Mouse (Mus musculus) forebrain, embryonic 13.5 days (tissue): ENCODE measurements around the gene Csnk1e. TPM values are rescaled to one million over a fixed set of nuclear protein-coding genes. Genes with fewer than 3 reads are reported as not detected.
A peak's percentile ranks its signal among the peaks of the same experiment; 100 is the strongest.

Source experiments
- ATAC-seq: fragments of 200-750 bp; cut with Nextera tagmentation; 2 replicates; pipeline ENCODE4 v1.8.0; 2017
- H3K27ac ChIP-seq: fragments of 300-500 bp; sonication (generic); 2 replicates; pipeline ENCODE4 v1.5.1; 2015; ENCODE audit warnings: inconsistent platforms, mild to moderate bottlenecking, moderate library complexity
- H3K27me3 ChIP-seq: fragments of 300-500 bp; sonication (generic); 2 replicates; pipeline ENCODE4 v1.6.1; 2015; ENCODE audit warnings: mild to moderate bottlenecking, inconsistent platforms
- H3K36me3 ChIP-seq: fragments of 300-500 bp; sonication (generic); 2 replicates; pipeline ENCODE4 v1.6.1; 2015; ENCODE audit warnings: mild to moderate bottlenecking, inconsistent platforms; ENCODE audit not compliant: poor library complexity, severe bottlenecking
- H3K4me1 ChIP-seq: fragments of 300-500 bp; sonication (generic); 2 replicates; pipeline ENCODE4 v1.6.1; 2015; ENCODE audit warnings: inconsistent platforms
- H3K4me2 ChIP-seq: fragments of 300-500 bp; sonication (generic); 2 replicates; pipeline ENCODE4 v1.6.1; 2015; ENCODE audit warnings: inconsistent platforms, mild to moderate bottlenecking, moderate library complexity
- H3K4me3 ChIP-seq: fragments of 300-500 bp; sonication (generic); 2 replicates; pipeline ENCODE4 v1.5.1; 2015; ENCODE audit warnings: mild to moderate bottlenecking, inconsistent platforms
- H3K9ac ChIP-seq: fragments of 300-500 bp; sonication (generic); 2 replicates; pipeline ENCODE4 v1.6.1; 2015; ENCODE audit warnings: mild to moderate bottlenecking, inconsistent platforms
- H3K9me3 ChIP-seq: fragments of 300-500 bp; sonication (generic); replicated peaks from 2 replicates; pipeline ENCODE4 v1.6.1; 2016; ENCODE audit warnings: inconsistent platforms
- WGBS: fragments of 180-500 bp; shearing (Covaris S2); methylation state at CpG from one replicate; pipeline ENCODE4 v1.1.7; 2015; 5-methylcytosine and 5-hydroxymethylcytosine counted together
- polyA plus RNA-seq: library from polyadenylated mRNA; unstranded; fragments of >200 nt; fragmentation: Nextera tagmentation; extraction: Ambion mirVana; gene quantifications from 2 replicates; pipeline ENCODE4 v1.2.1, GENCODE M21; 2015

Gene Csnk1e
- polyA plus RNA-seq, 1 experiment from 2014 or later, result 208 TPM

GRCm38 (mm10) chr15:79431925-79432324 lies 23.4 kb downstream of the Csnk1e start:
- 86% methylated on average over 7 of the region's 7 CpGs for WGBS
- H3K9ac ChIP-seq, result no peak overlapping the region
- H3K36me3 ChIP-seq, result peaks cover 100% of the 10 kb centered on the region
- peaks cover 23% of the 10 kb centered on the region for H3K4me1 ChIP-seq
- H3K4me3 ChIP-seq, result no peak overlapping the region
- ATAC-seq, result no peak
- H3K27ac ChIP-seq, result peak overlapping the region; percentile 20; the same call in 1 of the 2 replicates
- H3K27me3 ChIP-seq, result no peaks in the 10 kb centered on the region
- H3K9me3 ChIP-seq, result no peaks in the 10 kb centered on the region
- H3K4me2 ChIP-seq, result no peak overlapping the region

- Histone ChIP-seq H3K9me3 (no peaks in the 10 kb centered on the region), H3K27me3 (no peaks in the 10 kb centered on the region), H3K9ac (no peak overlapping the region), H3K27ac (no peak overlapping the region), H3K36me3 (peaks cover 100% of the 10 kb centered on the region), H3K4me2 (no peak overlapping the region), H3K4me3 (no peak overlapping the region), H3K4me1 (peaks cover 9% of the 10 kb centered on the region)
- no peak for ATAC-seq
- WGBS, result 80% methylated on average over 10 of the region's 10 CpGs
These were observed 24.8 kb downstream of the Csnk1e start for GRCm38 (mm10) chr15:79430461-79431000.

- peaks cover 100% of the 10 kb centered on the region for H3K36me3 ChIP-seq
- no peak overlapping the region for H3K4me3 ChIP-seq
- no peak overlapping the region for H3K27ac ChIP-seq
- 85% methylated on average over 6 of the region's 9 CpGs for WGBS
- no peak overlapping the region for H3K9ac ChIP-seq
- H3K27me3 ChIP-seq, result no peaks in the 10 kb centered on the region
- no peak overlapping the region for H3K4me2 ChIP-seq
- H3K4me1 ChIP-seq, result 0 out of 2 replicates have a peak, but pooled peaks cover 4% of the 10 kb centered on the region
- ATAC-seq, result no peak
- no peaks in the 10 kb centered on the region for H3K9me3 ChIP-seq
These were observed 25.4 kb downstream of the Csnk1e start for GRCm38 (mm10) chr15:79429994-79430393.

GRCm38 (mm10) chr15:79429527-79429926 lies 25.8 kb downstream of the Csnk1e start:
- Histone ChIP-seq H3K9me3 (no peaks in the 10 kb centered on the region), H3K4me3 (no peak overlapping the region), H3K27ac (no peak overlapping the region), H3K4me1 (no peaks in the 10 kb centered on the region), H3K27me3 (no peaks in the 10 kb centered on the region), H3K9ac (no peak overlapping the region), H3K4me2 (no peak overlapping the region), H3K36me3 (peaks cover 100% of the 10 kb centered on the region)
- no peak for ATAC-seq
- WGBS, result 94% methylated on average over 12 of the region's 12 CpGs

- Histone ChIP-seq H3K9ac (no peak overlapping the region), H3K4me3 (no peak overlapping the region), H3K27me3 (no peaks in the 10 kb centered on the region), H3K4me1 (no peaks in the 10 kb centered on the region), H3K4me2 (no peak overlapping the region), H3K27ac (no peak overlapping the region), H3K9me3 (no peaks in the 10 kb centered on the region), H3K36me3 (peaks cover 100% of the 10 kb centered on the region)
- ATAC-seq, result no peak
- 76% methylated on average over 4 of the region's 4 CpGs for WGBS
These were observed 26.8 kb downstream of the Csnk1e start for GRCm38 (mm10) chr15:79428616-79429015.

GRCm38 (mm10) chr15:79427516-79427915 lies 27.9 kb downstream of the Csnk1e start:
- Histone ChIP-seq H3K9ac (no peak overlapping the region), H3K36me3 (peaks cover 100% of the 10 kb centered on the region), H3K9me3 (no peaks in the 10 kb centered on the region), H3K27me3 (no peaks in the 10 kb centered on the region), H3K4me1 (no peaks in the 10 kb centered on the region), H3K4me3 (no peak overlapping the region), H3K27ac (no peak overlapping the region), H3K4me2 (no peak overlapping the region)
- ATAC-seq, result no peak
- 86% methylated on average over 6 of the region's 6 CpGs for WGBS

- H3K9me3 ChIP-seq, result no peaks in the 10 kb centered on the region
- no peaks in the 10 kb centered on the region for H3K27me3 ChIP-seq
- WGBS, result 89% methylated on average over 11 of the region's 11 CpGs
- peaks cover 100% of the 10 kb centered on the region for H3K36me3 ChIP-seq
- no peak overlapping the region for H3K9ac ChIP-seq
- no peaks in the 10 kb centered on the region for H3K4me1 ChIP-seq
- H3K4me2 ChIP-seq, result no peak overlapping the region
- no peak overlapping the region for H3K27ac ChIP-seq
- ATAC-seq, result no peak
- H3K4me3 ChIP-seq, result no peak overlapping the region
These were observed 29.9 kb downstream of the Csnk1e start for GRCm38 (mm10) chr15:79425516-79425915.

GRCm38 (mm10) chr15:79424602-79425001 lies 30.8 kb downstream of the Csnk1e start:
- Histone ChIP-seq H3K9me3 (no peaks in the 10 kb centered on the region), H3K4me2 (no peak overlapping the region), H3K27ac (no peak overlapping the region), H3K4me3 (no peak overlapping the region), H3K36me3 (peaks cover 100% of the 10 kb centered on the region), H3K9ac (no peak overlapping the region), H3K4me1 (no peaks in the 10 kb centered on the region), H3K27me3 (no peaks in the 10 kb centered on the region)
- ATAC-seq, result no peak
- WGBS, result 94% methylated on average over 17 of the region's 17 CpGs

GRCm38 (mm10) chr15:79422715-79423243 lies 32.6 kb downstream of the Csnk1e start:
- H3K4me3 ChIP-seq, result no peak overlapping the region

GRCm38 (mm10) chr15:79418677-79419076 lies 36.7 kb downstream of the Csnk1e start:
- no peaks in the 10 kb centered on the region for H3K9me3 ChIP-seq
- H3K27me3 ChIP-seq, result no peaks in the 10 kb centered on the region
- no peak overlapping the region for H3K9ac ChIP-seq
- ATAC-seq, result no peak
- WGBS, result 87% methylated on average over 11 of the region's 11 CpGs
- no peak overlapping the region for H3K4me3 ChIP-seq
- H3K4me1 ChIP-seq, result no peaks in the 10 kb centered on the region
- peaks cover 75% of the 10 kb centered on the region for H3K36me3 ChIP-seq
- H3K27ac ChIP-seq, result peak overlapping the region; percentile 6; the same call in 1 of the 2 replicates
- no peak overlapping the region for H3K4me2 ChIP-seq

More at GRCm38 (mm10) chr15:79422715-79423243, 32.6 kb downstream of the Csnk1e start:
- 96% methylated on average over 6 of the region's 6 CpGs for WGBS
- no peak for ATAC-seq
- no peaks in the 10 kb centered on the region for H3K9me3 ChIP-seq
- no peak overlapping the region for H3K4me2 ChIP-seq
- no peaks in the 10 kb centered on the region for H3K4me1 ChIP-seq
- H3K27me3 ChIP-seq, result no peaks in the 10 kb centered on the region
- H3K9ac ChIP-seq, result no peak overlapping the region
- no peak overlapping the region for H3K27ac ChIP-seq
- H3K36me3 ChIP-seq, result peaks cover 99% of the 10 kb centered on the region

- Histone ChIP-seq H3K4me3 (no peak overlapping the region), H3K9ac (no peak overlapping the region), H3K36me3 (peaks cover 71% of the 10 kb centered on the region), H3K4me1 (no peaks in the 10 kb centered on the region), H3K27me3 (no peaks in the 10 kb centered on the region), H3K4me2 (no peak overlapping the region), H3K27ac (peak overlapping the region; percentile 6; the same call in 1 of the 2 replicates), H3K9me3 (no peaks in the 10 kb centered on the region)
- ATAC-seq, result no peak
- 96% methylated on average over 3 of the region's 3 CpGs for WGBS
These were observed 37.1 kb downstream of the Csnk1e start for GRCm38 (mm10) chr15:79418265-79418664.

- Histone ChIP-seq H3K4me2 (no peak overlapping the region), H3K36me3 (peaks cover 62% of the 10 kb centered on the region), H3K9ac (no peak overlapping the region), H3K27me3 (no peaks in the 10 kb centered on the region), H3K4me1 (no peaks in the 10 kb centered on the region), H3K27ac (no peak overlapping the region), H3K9me3 (no peaks in the 10 kb centered on the region), H3K4me3 (no peak overlapping the region)
- no peak for ATAC-seq
- 98% methylated on average over 3 of the region's 3 CpGs for WGBS
These were observed 38.0 kb downstream of the Csnk1e start for GRCm38 (mm10) chr15:79417379-79417778.
